Mouse (Mus musculus): ENCODE measurements at regions not wholly inside any gene's neighbourhood (a gene's known extent, or its start where the extent isn't known, plus 50 kb on each side); places are given as distances from the start of the nearest gene placed in this dataset.

- Histone ChIP-seq H3K4me1 (ENCODE audit: control insufficient read depth in 1 of 2, insufficient read depth in 2 of 2, low read length in 2 of 2) (no peaks in the 10 kb centered on the region), H3K27ac (ENCODE audit: control insufficient read depth, low read depth, low read length) (no peak overlapping the region), H3K9me3 (replicated peaks; ENCODE audit: insufficient read depth, low read length) (no peaks in the 10 kb centered on the region), H3K79me2 (ENCODE audit: control insufficient read depth, insufficient read depth, low read length, poor library complexity) (no peaks in the 10 kb centered on the region), H3K9ac (ENCODE audit: control insufficient read depth, low read depth, low read length, poor library complexity, severe bottlenecking) (no peak overlapping the region), H3K36me3 (ENCODE audit: control insufficient read depth in 1 of 2, insufficient read depth in 2 of 2, low read length in 2 of 2) (no peaks in the 10 kb centered on the region), H3K27me3 (ENCODE audit: control insufficient read depth in 1 of 2, insufficient read depth in 2 of 2, low read length in 2 of 2) (no peaks in the 10 kb centered on the region), H3K4me3 (ENCODE audit: control insufficient read depth in 1 of 2, insufficient read depth in 1 of 2, low read depth in 2 of 2, low read length in 2 of 2) (no peak overlapping the region)
- TF ChIP-seq E2F4 (IDR thresholded peaks at IDR 0.05; ENCODE audit: borderline replicate concordance, low read depth, low read length) (no peak), GABPA (IDR thresholded peaks at IDR 0.05; ENCODE audit: low read depth, low read length) (no peak), TBP (IDR thresholded peaks at IDR 0.05; ENCODE audit: low read depth, low read length) (no peak), ZMIZ1 (IDR thresholded peaks at IDR 0.05; ENCODE audit: low read depth, low read length) (no peak), USF2 (IDR thresholded peaks at IDR 0.05; ENCODE audit: borderline replicate concordance in 1 of 2, insufficient read depth in 1 of 2, low read depth in 1 of 2, low read length in 2 of 2) (no peak), MYC (IDR thresholded peaks at IDR 0.05; ENCODE audit: low read depth, low read length) (no peak), CHD1 (IDR thresholded peaks at IDR 0.05; ENCODE audit: low read depth, low read length) (no peak), ETS1 (IDR thresholded peaks at IDR 0.05; ENCODE audit: low read depth, low read length) (no peak), CTCF (IDR thresholded peaks at IDR 0.05 in 2 of 3, conservative IDR thresholded peaks at IDR 0.05 in 1 of 3; ENCODE audit: control insufficient read depth in 1 of 3, insufficient read depth in 1 of 3, low read depth in 2 of 3, low read length in 3 of 3, poor library complexity in 1 of 3, severe bottlenecking in 1 of 3) (no peak), KAT2A (conservative IDR thresholded peaks at IDR 0.05; ENCODE audit: low read depth, low read length) (no peak), MAFK (IDR thresholded peaks at IDR 0.05; ENCODE audit: borderline replicate concordance, low read depth, low read length) (no peak), MAX (IDR thresholded peaks at IDR 0.05; ENCODE audit: low read length) (no peak), NRF1 (IDR thresholded peaks at IDR 0.05; ENCODE audit: insufficient read depth, low read depth, low read length, poor library complexity, severe bottlenecking) (no peak), JUND (IDR thresholded peaks at IDR 0.05; ENCODE audit: low read depth, low read length) (no peak), POLR2AphosphoS5 (IDR thresholded peaks at IDR 0.05; ENCODE audit: borderline replicate concordance, low read depth, low read length) (no peak), UBTF (IDR thresholded peaks at IDR 0.05; ENCODE audit: borderline replicate concordance, insufficient read depth, low read depth, low read length) (no peak)
- no peak for DNase-seq (ENCODE audit: low read depth, low spot score)
These were observed 310.9 kb upstream of the Klf6 start for GRCm38 (mm10) chr13:5550354-5550753.

DNA sequence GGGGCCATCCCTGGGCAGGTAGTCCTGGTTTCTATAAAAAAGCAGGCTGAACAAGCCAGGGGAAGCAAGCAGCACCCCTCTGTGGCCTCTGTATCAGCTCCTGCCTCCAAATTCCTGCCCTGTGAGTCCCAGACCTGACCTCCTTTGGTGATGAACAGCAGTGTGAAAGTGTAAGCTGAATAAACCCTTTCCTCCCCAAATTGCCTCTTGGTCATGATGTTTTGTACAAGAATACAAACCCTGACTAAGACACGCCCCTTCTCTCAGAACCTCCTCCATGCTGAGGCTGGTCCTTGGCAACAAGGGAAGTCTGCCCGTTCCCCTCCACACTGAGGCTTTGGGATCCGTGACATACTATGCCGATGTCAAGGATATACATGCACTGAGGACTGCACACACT is 310.2 kb upstream of the Klf6 start:
- Histone ChIP-seq H3K9me3 (replicated peaks; ENCODE audit: insufficient read depth, low read length) (no peaks in the 10 kb centered on the region), H3K4me1 (ENCODE audit: control insufficient read depth in 1 of 2, insufficient read depth in 2 of 2, low read length in 2 of 2) (no peaks in the 10 kb centered on the region), H3K27ac (ENCODE audit: control insufficient read depth, low read depth, low read length) (no peak overlapping the region), H3K27me3 (ENCODE audit: control insufficient read depth in 1 of 2, insufficient read depth in 2 of 2, low read length in 2 of 2) (no peaks in the 10 kb centered on the region), H3K9ac (ENCODE audit: control insufficient read depth, low read depth, low read length, poor library complexity, severe bottlenecking) (no peak overlapping the region), H3K4me3 (ENCODE audit: control insufficient read depth in 1 of 2, insufficient read depth in 1 of 2, low read depth in 2 of 2, low read length in 2 of 2) (no peak overlapping the region), H3K36me3 (ENCODE audit: control insufficient read depth in 1 of 2, insufficient read depth in 2 of 2, low read length in 2 of 2) (no peaks in the 10 kb centered on the region), H3K79me2 (ENCODE audit: control insufficient read depth, insufficient read depth, low read length, poor library complexity) (no peaks in the 10 kb centered on the region)
- TF ChIP-seq MEF2A (IDR thresholded peaks at IDR 0.05; ENCODE audit: extremely low read depth, insufficient replicate concordance, low read depth, low read length, poor library complexity, severe bottlenecking) = no peak
- no peak for TF ChIP-seq TAL1 (IDR thresholded peaks at IDR 0.05; ENCODE audit: low read length)
- no peak for TF ChIP-seq ZMIZ1 (IDR thresholded peaks at IDR 0.05; ENCODE audit: low read depth, low read length)
- TF ChIP-seq CHD2 (IDR thresholded peaks at IDR 0.05; ENCODE audit: low read length) = no peak
- TF ChIP-seq GABPA (IDR thresholded peaks at IDR 0.05; ENCODE audit: low read depth, low read length) = no peak
- no peak for TF ChIP-seq USF2 (IDR thresholded peaks at IDR 0.05; ENCODE audit: borderline replicate concordance in 1 of 2, insufficient read depth in 1 of 2, low read depth in 1 of 2, low read length in 2 of 2)
- TF ChIP-seq TCF12 (IDR thresholded peaks at IDR 0.05; ENCODE audit: low read depth, low read length) = no peak
- no peak for TF ChIP-seq BHLHE40 (IDR thresholded peaks at IDR 0.05; ENCODE audit: borderline replicate concordance, low read depth, low read length)
- TF ChIP-seq SMC3 (IDR thresholded peaks at IDR 0.05; ENCODE audit: low read depth, low read length) = no peak
- no peak for DNase-seq (ENCODE audit: low read depth, low spot score)

Measured in MEL (cell line).